Mouse (Mus musculus) cerebellum, adult 11 months (tissue): ENCODE results near the gene Ppm1l.

Experiments used
- DNase-seq: peaks from one replicate; pipeline ENCODE4 v3.0.0; 2022

Gene Ppm1l

GRCm38 (mm10) chr3:69446989-69447388 lies 130.3 kb downstream of the Ppm1l start:
- DNase-seq = no peak

GRCm38 (mm10) chr3:69449041-69449440 lies 132.4 kb downstream of the Ppm1l start:
- DNase-seq = no peak

GRCm38 (mm10) chr3:69454330-69454729 lies 137.7 kb downstream of the Ppm1l start:
- no peak for DNase-seq

GRCm38 (mm10) chr3:69456071-69456470 lies 139.4 kb downstream of the Ppm1l start:
- DNase-seq = no peak

GRCm38 (mm10) chr3:69458756-69459155 lies 142.1 kb downstream of the Ppm1l start:
- no peak for DNase-seq

GRCm38 (mm10) chr3:69461956-69462355 lies 145.3 kb downstream of the Ppm1l start:
- DNase-seq = no peak

GRCm38 (mm10) chr3:69465751-69466150 lies 149.1 kb downstream of the Ppm1l start:
- DNase-seq = no peak

GRCm38 (mm10) chr3:69468280-69469008 lies 151.8 kb downstream of the Ppm1l start:
- DNase-seq = no peak

- DNase-seq = no peak
Measured at GRCm38 (mm10) chr3:69469463-69470141, 152.9 kb downstream of the Ppm1l start.

- DNase-seq = no peak
Measured at GRCm38 (mm10) chr3:69470142-69470796, 153.6 kb downstream of the Ppm1l start.

GRCm38 (mm10) chr3:69475850-69476450 lies 159.3 kb downstream of the Ppm1l start:
- no peak for DNase-seq

GRCm38 (mm10) chr3:69479937-69480336 lies 163.3 kb downstream of the Ppm1l start:
- DNase-seq = no peak

GRCm38 (mm10) chr3:69481835-69482234 lies 165.2 kb downstream of the Ppm1l start:
- DNase-seq = peak; percentile 72

GRCm38 (mm10) chr3:69484006-69484574 lies 167.4 kb downstream of the Ppm1l start:
- no peak for DNase-seq

GRCm38 (mm10) chr3:69484582-69484981 lies 167.9 kb downstream of the Ppm1l start:
- no peak for DNase-seq

- DNase-seq = no peak
Measured at GRCm38 (mm10) chr3:69485347-69485746, 168.7 kb downstream of the Ppm1l start.

GRCm38 (mm10) chr3:69485756-69486155 lies 169.1 kb downstream of the Ppm1l start:
- no peak for DNase-seq

GRCm38 (mm10) chr3:69487471-69487870 lies 170.8 kb downstream of the Ppm1l start:
- DNase-seq = no peak

GRCm38 (mm10) chr3:69489669-69490068 lies 173.0 kb downstream of the Ppm1l start:
- DNase-seq = no peak

GRCm38 (mm10) chr3:69490981-69491681 lies 174.5 kb downstream of the Ppm1l start:
- DNase-seq = no peak

GRCm38 (mm10) chr3:69494233-69495010 lies 177.8 kb downstream of the Ppm1l start:
- no peak for DNase-seq

- no peak for DNase-seq
Measured at GRCm38 (mm10) chr3:69497178-69497577, 180.5 kb downstream of the Ppm1l start.
